Mouse (Mus musculus) CD8-positive naive resting alpha-beta T cell, adult 2 months (primary cell): ENCODE measurements at regions not wholly inside any gene's neighbourhood (a gene's known extent, or its start where the extent isn't known, plus 50 kb on each side); places are given as distances from the start of the nearest gene placed in this dataset.
A peak's percentile ranks its signal among the peaks of the same experiment; 100 is the strongest.

Experiments
- DNase-seq, 2 experiments: peaks; one replicate each; pipeline ENCODE4 v3.0.0; 2022; ENCODE audit warnings: low read depth in 2 of 2, low spot score in 2 of 2

DNA sequence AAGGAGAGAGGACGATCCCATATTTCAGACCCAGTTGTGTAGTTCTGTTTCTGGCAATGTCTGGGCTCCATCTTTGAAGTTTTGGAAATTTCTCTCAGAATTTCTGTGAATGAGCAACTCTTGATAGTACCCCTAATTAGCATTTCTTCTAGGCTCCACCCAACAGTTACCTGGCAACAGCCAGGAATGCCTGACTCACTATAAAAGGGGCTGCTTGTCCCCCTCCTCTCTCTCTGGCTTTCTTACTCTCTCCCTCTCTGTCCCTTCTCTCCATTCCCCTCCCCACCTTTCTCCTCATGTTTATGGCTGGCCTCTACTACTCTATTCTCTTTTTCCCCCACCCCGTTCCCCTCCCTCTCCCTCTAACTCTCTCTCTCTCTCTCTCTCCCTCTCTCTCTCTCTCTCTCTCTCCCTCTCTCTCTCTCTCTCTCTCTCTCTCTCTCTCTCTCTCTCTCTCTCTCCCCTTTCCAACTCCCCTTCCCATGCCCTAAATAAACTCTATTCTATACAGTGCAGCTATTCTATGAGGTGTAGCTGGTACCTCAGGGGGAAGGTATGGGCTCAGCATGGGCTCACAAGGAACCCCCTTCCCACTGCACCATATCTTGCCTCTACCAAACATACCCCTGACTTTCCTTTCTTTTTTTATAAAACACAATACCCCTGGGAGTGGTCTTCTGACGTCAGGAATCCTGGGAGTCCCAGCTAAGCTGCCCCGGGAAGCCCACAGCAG lies 118.7 kb upstream of the Prok2 start:
- no peak for DNase-seq

DNA sequence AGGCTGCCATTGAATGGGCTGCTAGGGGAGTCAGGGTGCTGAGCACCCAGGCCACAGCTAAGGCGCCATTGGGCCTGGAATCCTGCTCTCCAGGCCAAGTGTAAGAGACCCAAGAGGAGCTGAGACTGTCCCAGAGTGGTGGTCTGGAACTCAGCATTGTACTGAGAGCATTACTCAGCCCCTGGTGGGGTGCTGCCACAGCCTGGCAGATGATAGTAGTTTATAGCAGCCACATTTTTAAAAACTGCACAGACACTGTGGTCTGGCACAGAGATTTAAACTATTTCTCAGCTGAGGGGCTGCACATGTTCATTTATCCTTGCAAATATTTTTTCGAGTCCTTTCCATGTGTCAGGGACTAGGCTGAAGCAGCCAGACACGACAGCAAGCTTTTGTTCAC lies 117.3 kb upstream of the Prok2 start:
- DNase-seq = no peak

DNA sequence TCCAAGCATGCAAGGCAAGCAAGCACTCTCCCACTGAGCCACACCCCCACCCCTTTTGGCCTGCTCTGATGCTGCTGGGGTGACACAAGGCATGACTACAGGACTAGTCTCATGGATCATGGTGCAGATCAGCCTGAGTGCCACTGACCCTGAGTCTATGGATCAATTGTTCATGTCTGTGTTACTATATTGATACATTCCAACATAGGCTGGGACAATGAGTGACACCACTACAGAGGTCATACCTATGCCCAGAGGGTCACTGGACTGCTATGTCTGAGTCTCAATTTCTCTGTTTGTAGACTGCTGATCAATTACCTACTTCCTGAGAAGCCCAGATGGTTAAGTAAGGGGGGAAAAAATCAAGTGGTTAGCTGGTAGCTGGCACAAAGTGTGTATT lies 116.5 kb upstream of the Prok2 start:
- DNase-seq = no peak

DNA sequence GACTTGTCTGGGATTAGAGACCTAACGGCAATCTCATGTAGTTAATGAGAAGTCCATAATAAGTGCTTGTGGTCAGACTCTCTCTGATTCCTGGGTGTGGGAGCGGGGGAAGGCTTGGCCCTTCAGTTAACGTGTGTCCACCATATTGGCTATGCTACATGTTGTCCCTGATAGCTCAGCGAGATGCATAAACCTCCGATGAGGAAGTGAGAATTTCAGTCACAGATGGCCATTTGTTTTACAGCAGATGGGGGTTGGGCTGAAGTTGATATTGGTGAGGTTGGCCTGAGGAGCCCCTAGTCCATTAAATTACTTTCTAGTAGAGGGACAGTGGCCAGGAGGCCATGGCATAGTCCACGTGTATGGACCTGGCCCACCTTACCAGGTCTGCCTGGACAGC lies 114.6 kb upstream of the Prok2 start:
- DNase-seq = no peak

DNA sequence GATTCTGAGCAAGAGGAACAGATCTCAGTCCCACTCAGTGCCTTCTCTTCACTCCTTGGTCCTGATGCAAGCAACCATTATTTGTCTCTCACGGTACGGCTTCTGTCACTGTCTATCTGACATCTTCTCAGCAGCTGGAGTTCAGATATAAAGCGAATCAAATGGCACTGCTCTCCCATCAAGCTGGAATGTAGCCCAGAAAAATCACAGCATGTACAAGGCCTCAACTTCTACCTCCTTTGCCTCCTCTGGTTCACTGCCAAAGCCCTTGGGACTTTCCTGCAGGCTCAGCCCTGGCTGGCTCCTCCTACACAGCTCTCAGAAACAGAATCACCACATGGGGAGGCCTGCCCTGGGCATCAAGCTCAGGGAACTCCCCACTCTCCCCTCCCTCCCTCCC lies 107.1 kb upstream of the Prok2 start:
- DNase-seq = no peak

DNA sequence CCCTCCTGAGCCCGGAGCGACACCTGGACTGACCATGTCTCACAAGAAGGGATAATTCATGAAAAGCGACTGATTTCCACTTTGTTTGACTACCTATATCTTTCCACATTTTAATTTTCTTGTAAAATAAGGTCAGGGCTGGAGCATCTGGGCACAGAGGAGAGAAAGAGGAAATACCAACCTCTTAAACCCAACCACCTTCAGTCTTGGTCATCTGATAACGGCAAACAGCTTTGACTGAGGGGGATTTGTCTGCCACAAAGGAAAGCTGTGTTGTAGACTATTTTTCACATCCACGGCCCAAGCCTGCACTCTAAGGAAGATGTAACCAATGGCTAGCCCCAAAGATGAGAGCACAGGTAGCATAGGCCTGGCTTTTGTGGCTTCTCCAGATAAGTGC lies 101.4 kb upstream of the Prok2 start:
- DNase-seq = no peak

DNA sequence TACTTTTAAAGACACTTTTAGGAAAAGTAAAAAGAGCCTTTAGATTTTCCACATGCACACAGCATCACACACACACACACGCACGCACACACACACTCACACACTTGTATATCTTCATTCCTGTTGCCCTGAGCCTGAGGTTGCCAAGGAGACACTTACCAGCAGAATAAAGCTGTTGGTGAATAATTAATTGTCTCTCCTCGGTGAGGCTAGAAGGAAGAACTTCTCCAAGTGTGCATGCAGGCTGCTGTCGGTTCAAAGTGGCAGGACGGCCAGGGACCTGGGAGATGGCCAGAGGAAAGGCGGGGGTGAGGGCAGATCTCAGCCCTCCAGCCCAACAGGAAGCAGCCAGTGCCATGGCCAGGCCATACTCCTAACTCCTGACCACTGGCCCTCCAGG lies 98.6 kb upstream of the Prok2 start:
- no peak for DNase-seq

DNA sequence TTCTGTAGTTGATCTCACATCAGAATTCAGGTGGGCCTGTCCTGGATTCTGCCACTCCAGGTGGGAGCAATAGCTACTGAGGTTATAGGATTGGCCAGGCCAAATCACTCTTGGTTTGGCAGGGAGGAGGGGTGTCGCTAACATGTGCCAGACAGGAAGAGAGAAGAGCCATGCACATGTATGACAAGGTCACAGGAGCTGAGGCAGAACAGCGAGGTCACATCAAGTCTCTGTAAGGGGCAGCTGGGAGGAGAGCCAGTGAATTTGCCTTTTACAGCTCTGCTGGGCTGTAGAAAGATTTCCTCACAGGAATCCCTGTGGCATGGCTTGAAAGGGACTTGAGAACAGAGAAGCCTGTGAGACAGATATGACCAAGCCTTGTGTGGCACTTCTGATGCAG lies 96.3 kb upstream of the Prok2 start:
- no peak for DNase-seq

DNA sequence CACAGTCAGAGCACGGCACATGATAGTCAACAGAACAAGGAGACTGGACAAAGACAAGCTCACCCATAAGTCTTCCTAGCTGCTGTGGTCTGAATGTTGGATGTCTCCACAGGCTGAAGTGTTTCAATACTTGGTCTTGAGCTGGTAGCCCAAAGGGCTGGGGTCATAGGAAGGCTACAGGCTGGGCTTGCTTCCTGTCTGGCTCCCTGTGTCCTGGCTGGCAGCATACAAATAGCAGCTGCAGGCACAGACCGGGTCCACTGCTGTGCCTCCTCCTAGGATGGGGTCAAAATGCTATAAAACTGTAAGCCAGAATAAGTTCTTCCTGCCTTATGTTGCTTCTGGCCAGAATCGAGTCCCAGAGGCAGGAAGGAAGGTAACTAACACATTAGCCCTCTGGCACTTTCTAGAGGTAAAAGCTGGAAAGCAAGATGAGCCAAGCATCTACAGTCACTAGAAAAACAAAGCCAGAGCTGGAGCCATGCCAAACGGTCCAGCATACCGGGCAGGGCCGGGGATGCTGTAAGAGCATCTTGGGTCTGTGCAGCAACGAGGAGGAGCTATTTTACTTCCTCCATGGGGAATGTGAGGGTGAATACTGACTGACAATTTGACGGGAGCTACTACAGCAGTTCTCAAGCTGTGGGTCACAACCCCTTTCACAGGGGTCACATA lies 93.2 kb upstream of the Prok2 start:
- DNase-seq = no peak

DNA sequence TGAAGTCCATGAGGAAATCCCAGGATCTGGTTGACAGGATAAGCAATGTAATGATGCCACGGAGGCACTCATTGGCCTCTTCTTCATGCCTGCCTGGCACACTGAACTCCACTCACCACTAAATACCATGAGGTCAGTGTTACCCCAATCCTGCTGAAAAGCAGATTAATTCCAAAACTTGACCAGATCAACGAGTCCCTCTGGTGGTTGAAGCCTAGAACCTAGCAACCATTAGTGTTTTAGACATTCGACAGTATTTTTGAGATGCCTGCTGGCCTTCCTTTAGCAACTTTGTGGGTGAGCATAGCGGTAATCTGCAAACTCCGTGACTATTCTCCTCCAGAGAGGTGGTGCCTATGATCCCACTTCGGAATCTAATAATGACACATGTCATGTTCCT lies 92.3 kb upstream of the Prok2 start:
- DNase-seq = no peak

DNA sequence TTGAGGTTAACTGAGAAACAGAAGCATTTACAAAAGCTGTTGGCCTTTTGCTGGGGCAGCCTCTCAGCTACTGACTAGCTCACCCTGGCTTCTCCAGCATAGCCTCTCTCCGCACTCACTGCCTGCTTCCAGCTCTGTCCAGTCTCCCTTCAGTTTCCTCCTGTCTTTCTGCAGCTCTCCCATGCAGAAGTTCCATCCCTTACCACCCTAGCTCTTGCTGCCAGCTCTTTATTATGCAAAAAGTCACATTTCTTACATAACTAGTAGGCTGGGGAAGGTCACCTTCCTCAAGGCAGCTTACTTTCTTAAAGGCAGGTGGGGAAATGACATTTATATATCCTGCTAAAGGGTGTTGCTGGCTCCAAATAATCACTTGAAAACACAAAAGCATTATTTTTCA lies 91.1 kb upstream of the Prok2 start:
- no peak for DNase-seq

DNA sequence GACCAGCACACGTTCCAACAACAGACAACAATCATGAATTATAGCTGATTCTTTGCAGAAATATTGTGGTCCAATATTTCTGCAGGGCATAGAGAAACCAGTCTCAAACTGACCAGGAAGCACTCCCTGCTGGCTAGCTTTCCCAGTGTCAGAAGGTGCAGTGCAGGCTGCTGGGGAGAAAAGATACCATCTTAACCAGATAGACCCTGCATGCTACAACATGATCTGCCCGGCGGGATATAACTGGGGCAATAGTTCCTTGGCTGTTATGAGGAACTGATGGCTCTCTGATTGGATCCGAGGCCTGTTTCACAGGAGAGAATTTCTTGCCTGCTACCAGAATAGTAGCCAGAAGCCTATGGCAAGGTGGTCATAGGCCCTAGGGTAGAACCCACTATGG lies 86.9 kb upstream of the Prok2 start:
- DNase-seq = no peak

DNA sequence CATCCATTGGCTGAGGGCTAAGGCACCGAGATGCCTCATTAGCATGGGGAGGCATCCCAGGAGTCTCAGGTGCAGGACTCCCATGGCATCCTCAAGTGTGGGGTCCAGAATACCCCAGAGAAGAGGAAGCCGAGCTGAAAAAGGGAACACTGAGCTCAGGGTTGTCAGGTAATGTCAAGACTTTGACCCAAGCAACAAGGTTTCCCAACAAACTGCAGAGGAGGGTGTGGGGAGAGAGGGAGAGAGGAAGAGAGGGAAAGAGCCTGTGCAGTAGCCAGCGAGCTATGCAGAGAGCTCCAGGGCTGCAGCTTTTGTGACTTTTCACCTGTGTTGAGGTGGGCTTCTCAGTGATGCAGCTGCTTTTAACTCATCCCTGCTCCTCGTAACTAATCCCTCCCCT lies 85.7 kb upstream of the Prok2 start:
- no peak for DNase-seq

DNA sequence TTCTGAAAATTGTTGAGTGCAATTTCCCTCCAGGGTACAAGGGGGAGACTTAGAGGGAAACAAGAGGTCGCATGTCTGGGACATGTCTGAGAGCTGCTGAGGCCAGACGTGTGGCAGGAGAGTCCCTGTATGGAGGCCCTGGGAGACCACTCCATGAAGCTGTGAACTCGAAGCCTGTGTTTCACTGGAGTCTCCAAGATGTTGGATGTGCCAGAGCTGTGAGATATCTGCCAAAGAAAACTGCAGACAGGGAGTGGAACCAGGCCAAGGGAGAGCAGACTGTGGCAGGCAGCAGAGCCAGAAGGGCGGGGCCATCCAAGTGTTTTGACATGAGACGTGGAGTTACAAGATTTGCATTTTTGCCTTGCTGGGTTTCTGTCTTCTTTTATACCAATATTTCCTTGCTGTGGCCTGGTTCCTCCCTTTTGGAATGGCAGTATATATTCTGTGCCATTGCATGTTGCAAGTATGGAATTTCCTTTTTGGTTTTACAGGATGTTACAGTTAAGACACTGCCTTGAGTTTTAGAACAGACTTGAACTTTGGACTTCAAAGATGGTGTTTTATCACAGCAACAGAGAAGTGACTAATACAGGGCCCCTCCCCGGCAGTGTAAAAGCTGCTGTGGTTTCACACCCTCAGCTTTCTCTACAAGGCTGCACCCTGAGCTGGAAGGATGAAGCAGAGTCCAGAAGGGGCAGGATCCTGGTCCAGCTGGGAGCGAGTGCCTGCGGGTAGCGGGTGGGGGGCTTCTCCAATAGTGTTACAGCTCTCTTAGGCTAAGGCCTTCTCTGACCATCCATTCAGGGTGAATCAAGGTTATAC lies 85.0 kb upstream of the Prok2 start:
- no peak for DNase-seq

DNA sequence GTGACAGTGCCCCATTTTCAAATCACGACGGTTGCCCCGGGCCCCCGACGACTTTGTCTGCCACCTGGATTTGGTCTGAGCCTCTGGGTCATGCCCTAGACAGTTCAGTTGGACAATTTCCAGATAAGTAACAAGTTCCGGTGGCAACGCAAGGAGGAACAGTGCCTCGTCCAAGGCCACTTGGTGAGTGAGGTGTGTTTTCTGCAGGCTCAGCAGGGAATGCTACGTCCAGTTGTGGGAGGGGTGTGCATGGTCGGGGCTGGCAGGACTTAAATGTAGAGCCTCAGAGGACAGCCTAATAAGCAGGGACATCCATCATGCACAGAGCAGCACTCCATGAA lies 78.7 kb upstream of the Prok2 start:
- no peak for DNase-seq

DNA sequence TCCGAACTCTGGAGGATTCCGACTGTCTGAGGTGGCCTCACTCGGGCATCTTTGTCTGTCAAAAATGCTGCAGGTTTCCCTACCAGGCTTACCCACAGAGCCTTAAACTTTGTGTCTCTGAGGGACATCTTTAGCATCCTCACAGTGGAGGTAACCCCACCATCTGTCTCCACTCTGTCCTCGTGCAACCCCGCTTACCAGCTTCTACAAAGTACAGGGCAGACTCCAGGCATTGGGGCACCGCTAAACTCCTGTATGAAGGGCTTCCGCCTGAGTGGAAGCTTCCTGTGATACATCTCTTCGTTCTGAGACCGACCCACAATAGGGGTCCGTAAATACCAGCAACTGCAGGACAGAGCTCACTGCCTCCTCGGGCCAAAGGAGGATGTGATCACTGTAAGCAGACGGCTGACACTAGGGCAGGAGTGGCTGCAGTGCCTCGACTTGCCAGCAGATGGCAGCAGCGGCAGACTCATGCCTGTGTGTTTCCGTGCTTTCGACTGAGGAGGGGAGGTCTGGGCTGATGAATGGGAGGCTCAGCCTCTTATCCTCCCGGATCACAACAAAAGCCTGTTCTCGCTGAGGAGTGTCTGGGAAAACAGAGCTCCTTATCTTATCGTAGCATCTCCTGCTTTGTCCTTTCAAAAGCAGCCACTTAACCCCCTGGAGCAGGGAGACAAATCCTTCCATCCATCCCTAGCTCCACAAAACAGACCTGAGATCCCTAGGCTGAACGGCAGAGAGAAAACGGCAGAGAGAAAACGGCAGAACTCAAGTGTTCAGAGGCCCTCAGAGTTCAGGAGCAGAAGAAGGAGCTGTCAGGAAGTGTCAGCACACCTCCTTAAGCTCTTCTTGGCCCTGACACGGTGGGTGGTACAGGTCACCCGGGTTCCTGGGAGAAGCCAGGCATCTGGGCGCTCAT lies 78.1 kb upstream of the Prok2 start:
- peak; percentile 73 to 81 for DNase-seq

DNA sequence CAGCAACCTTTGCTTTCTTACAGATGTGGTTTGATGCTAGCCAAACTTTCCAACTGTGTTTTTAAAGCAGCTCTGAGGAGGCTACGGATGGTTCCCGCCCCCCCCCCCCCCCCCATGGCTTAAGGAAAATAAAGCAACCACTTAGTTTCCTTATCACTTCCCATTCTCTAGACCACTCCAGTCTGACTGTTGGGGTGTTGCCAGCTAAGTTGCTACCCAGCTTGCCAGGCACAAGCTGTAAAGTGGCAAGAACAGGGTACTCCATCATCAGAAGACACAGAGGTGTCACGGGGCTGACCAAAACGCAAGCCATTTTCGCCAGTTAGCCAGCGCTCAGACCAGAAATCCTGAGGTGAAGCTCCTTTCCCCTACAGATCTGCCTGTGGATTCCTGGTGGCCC lies 74.7 kb upstream of the Prok2 start:
- no peak for DNase-seq

DNA sequence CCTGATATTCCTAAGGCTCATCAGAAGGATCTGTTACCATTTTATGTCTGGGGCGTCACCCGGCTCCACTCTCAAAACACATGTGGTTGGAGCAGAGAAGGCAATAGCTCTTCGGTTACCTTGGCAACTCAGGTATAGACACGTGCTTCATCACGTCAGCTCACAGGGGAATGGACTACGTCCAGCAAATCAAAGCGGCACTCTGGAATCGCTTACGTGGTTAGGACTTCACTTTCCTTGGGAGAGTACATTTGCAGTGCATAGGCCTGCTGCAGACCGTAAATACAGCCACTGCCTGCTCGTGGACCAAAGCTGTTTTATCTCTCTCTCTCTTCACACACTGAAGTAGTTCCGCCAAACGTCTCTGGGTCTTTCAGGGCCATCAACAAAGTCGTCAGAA lies 74.1 kb upstream of the Prok2 start:
- DNase-seq = no peak

DNA sequence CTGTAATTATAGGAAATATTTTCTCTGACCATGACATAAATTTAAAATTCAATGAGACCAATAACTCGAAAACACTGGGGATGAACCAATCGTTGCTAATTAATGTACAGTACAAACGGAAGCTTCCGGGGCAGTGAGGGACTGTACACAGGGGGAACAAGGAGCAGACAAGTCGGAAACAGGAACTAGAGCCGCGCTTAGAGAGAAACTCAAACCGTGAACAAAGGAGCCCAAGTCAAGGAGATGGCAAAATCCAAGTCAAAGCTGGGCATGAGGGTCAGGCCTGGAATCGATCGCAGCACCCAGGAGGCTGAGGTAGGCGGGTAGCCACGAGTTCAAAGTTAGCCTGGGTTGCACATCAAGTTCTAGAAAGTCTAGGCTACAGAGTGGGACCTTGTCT lies 70.2 kb upstream of the Prok2 start:
- DNase-seq = no peak

DNA sequence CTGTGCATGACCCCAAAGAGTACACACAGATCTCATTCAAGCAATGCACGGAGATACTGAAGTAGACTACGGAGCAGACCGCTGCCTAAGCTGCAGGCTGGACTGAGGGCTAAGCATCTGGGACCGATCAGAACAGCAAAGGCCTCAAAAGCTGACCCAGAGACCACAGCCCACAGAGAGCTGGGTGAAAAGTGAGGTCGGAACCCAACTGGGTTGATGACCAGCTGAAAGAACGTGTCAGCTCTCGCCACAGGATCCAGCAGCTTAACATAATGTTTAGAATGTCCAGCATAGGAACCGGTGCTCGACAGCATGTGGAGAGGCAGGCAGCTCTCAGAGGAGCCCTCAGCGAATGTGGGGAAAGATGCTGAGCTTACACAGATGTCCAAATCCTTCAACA lies 67.4 kb upstream of the Prok2 start:
- no peak for DNase-seq

DNA sequence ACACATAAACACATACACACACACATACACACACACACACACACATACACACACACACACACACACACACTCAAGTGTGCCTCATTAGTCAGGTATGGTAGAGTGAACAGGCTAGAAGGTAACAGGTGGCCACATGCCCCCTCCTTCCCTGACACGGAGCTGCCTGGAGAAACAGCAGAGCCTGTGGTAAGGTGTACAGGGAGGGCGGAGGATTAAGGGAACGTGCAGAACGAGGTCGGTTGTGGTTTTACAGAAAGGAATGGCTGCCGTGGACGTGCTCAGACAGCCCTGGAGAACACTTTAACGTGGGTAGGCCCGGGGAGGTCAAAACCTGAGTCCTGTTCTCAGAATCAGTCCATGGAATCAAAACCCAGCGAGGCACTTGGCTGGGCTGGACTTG lies 66.2 kb upstream of the Prok2 start:
- no peak for DNase-seq
